Mouse (Mus musculus) heart, embryonic 10.5 days (tissue): ENCODE measurements around the gene Arhgap28. TPM values are rescaled to one million over a fixed set of nuclear protein-coding genes. Genes with fewer than 3 reads are reported as not detected.

Source experiments
- DNase-seq: peaks from one replicate; pipeline ENCODE4 v3.0.0-alpha.2; 2017; ENCODE audit warnings: low spot score
- H3K27ac ChIP-seq: fragments of 300-500 bp; sonication (generic); 2 replicates; pipeline ENCODE4 v1.5.1; 2016; ENCODE audit warnings: mild to moderate bottlenecking
- H3K27me3 ChIP-seq: fragments of 300-500 bp; sonication (generic); 2 replicates; pipeline ENCODE4 v1.6.1; 2016; ENCODE audit warnings: mild to moderate bottlenecking; ENCODE audit not compliant: poor library complexity, insufficient read depth, severe bottlenecking
- H3K36me3 ChIP-seq: fragments of 300-500 bp; sonication (generic); 2 replicates; pipeline ENCODE4 v1.6.1; 2016; ENCODE audit warnings: mild to moderate bottlenecking, moderate library complexity
- H3K4me1 ChIP-seq: fragments of 300-500 bp; sonication (generic); 2 replicates; pipeline ENCODE4 v1.6.1; 2016; ENCODE audit warnings: mild to moderate bottlenecking
- H3K4me3 ChIP-seq: fragments of 300-500 bp; sonication (generic); 2 replicates; pipeline ENCODE4 v1.5.1; 2016; ENCODE audit warnings: mild to moderate bottlenecking, moderate library complexity
- H3K9me3 ChIP-seq: fragments of 300-500 bp; sonication (generic); 2 replicates; pipeline ENCODE4 v1.6.1; 2016; ENCODE audit warnings: mild to moderate bottlenecking, moderate library complexity
- WGBS: fragments of 180-500 bp; shearing (Covaris S2); methylation state at CpG from one replicate; pipeline ENCODE4 v1.1.7; 2016; 5-methylcytosine and 5-hydroxymethylcytosine counted together
- polyA plus RNA-seq: library from polyadenylated mRNA; unstranded; fragments of >200 nt; fragmentation: Nextera tagmentation; extraction: Ambion mirVana; gene quantifications from 2 replicates; pipeline ENCODE4 v1.2.1, GENCODE M21; 2016

Gene Arhgap28
- polyA plus RNA-seq, 1 experiment from 2014 or later, result 38.1 TPM

GRCm38 (mm10) chr17:67980573-67980972, 23.3 kb downstream of the Arhgap28 start:
- WGBS, result 79% methylated on average over 3 of the region's 3 CpGs
- DNase-seq, result no peak
- Histone ChIP-seq H3K27me3 (no peaks in the 10 kb centered on the region), H3K27ac (no peak overlapping the region), H3K9me3 (no peaks in the 10 kb centered on the region), H3K4me3 (no peak overlapping the region), H3K36me3 (no peaks in the 10 kb centered on the region), H3K4me1 (peaks cover 31% of the 10 kb centered on the region)

DNA sequence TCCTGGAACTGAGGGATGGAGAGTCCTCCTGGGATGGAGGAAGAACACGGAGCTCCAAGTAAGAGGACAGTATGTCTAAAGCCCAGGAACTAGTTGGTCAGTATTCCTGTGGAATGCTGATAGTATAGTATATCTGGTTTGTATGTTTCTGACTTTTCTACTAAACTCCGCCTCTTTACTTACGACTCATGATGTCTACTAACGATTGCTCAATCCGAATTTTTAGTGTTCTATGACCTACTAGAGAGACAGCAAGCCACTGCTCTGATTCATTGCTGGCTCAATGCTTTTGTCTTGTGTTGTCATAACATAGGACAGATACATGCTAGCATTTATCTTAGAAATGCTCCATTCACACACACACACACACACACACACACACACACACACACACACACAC, 24.7 kb downstream of the Arhgap28 start:
- no peak overlapping the region for H3K4me3 ChIP-seq
- H3K36me3 ChIP-seq, result no peaks in the 10 kb centered on the region
- no peaks in the 10 kb centered on the region for H3K27me3 ChIP-seq
- no peak overlapping the region; the same call in 1 of the 2 replicates for H3K27ac ChIP-seq
- WGBS, result 82% methylated on average over 5 of the region's 5 CpGs
- DNase-seq, result no peak
- H3K4me1 ChIP-seq, result peaks cover 25% of the 10 kb centered on the region
- no peaks in the 10 kb centered on the region for H3K9me3 ChIP-seq

DNA sequence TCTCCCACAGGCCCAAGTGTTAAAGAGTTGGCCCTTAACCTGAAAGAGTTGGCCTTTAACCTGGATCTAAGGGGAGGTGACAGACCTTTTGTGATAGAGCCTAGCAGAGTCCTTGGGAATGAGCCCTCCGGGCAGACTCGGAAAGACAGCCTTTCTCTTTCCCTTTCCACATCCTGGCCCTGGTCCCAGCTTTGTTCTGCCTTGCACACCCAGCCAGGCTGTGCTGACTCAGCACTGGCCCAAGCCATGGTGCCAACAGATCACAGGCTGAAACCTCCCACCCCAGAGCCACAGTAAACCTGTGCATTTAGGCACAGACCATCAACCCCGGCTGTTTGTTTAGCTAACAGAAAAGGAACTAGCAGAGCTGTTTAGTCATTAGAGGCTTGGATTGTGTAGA, 25.1 kb downstream of the Arhgap28 start:
- Histone ChIP-seq H3K36me3 (no peaks in the 10 kb centered on the region), H3K27me3 (no peaks in the 10 kb centered on the region), H3K27ac (no peak overlapping the region; the same call in 1 of the 2 replicates), H3K4me1 (peaks cover 25% of the 10 kb centered on the region), H3K4me3 (no peak overlapping the region), H3K9me3 (no peaks in the 10 kb centered on the region)
- no peak for DNase-seq
- 45% methylated on average over 3 of the region's 3 CpGs for WGBS

DNA sequence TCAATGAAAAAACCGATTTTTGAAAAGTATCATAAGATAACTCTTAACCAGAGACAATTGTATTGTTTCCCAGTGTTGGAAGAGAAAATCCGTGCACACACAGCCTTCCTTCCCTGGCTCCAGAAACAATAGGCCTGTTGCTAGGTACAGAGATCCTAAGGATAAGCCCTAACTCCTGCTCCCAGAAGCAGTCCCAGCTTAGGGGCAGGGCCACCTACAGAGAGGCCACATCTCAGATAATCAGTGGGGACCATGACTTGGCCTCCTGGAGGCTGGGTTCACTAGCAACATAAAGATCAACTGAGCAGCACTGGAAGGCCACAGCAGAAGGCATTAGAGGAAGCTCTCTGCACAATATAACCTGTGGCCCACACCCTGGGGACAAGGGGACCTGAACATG, 27.5 kb downstream of the Arhgap28 start:
- peaks cover 25% of the 10 kb centered on the region for H3K4me1 ChIP-seq
- no peak overlapping the region for H3K27ac ChIP-seq
- H3K27me3 ChIP-seq, result no peaks in the 10 kb centered on the region
- H3K36me3 ChIP-seq, result no peaks in the 10 kb centered on the region
- 45% methylated on average over 2 of the region's 2 CpGs for WGBS
- no peak for DNase-seq
- no peaks in the 10 kb centered on the region for H3K9me3 ChIP-seq
- no peak overlapping the region for H3K4me3 ChIP-seq

- Histone ChIP-seq H3K27me3 (no peaks in the 10 kb centered on the region), H3K9me3 (no peaks in the 10 kb centered on the region), H3K36me3 (no peaks in the 10 kb centered on the region), H3K4me1 (peaks cover 25% of the 10 kb centered on the region), H3K4me3 (no peak overlapping the region), H3K27ac (no peak overlapping the region)
- no peak for DNase-seq
These were observed 27.9 kb downstream of the Arhgap28 start for GRCm38 (mm10) chr17:67976027-67976426.

DNA sequence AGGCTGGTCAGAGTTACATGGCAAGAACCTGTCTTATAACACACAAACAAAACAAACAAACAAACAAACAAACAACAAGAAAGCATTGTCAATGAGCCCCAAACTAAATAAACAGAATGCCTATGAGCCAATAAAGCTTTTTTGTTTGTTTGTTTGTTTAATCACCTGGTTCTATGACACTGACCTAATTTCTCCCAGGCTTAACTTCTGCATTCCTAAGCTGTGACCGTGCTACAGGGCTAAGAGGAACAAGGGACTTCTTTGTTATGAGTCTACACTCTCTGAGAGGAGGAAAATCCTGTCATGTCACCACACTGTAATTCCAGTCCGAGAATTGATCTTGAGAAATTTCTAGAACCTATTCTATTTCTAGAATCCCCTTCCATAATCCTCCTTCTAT, 29.2 kb downstream of the Arhgap28 start:
- 0 out of 2 replicates have a peak overlapping the region, but pooled peaks have one; percentile 29 for H3K27ac ChIP-seq
- no peak overlapping the region for H3K4me3 ChIP-seq
- H3K9me3 ChIP-seq, result no peaks in the 10 kb centered on the region
- no peaks in the 10 kb centered on the region for H3K36me3 ChIP-seq
- peaks cover 16% of the 10 kb centered on the region for H3K4me1 ChIP-seq
- H3K27me3 ChIP-seq, result no peaks in the 10 kb centered on the region
- WGBS, result 60% methylated on average over 2 of the region's 2 CpGs
- DNase-seq, result no peak

DNA sequence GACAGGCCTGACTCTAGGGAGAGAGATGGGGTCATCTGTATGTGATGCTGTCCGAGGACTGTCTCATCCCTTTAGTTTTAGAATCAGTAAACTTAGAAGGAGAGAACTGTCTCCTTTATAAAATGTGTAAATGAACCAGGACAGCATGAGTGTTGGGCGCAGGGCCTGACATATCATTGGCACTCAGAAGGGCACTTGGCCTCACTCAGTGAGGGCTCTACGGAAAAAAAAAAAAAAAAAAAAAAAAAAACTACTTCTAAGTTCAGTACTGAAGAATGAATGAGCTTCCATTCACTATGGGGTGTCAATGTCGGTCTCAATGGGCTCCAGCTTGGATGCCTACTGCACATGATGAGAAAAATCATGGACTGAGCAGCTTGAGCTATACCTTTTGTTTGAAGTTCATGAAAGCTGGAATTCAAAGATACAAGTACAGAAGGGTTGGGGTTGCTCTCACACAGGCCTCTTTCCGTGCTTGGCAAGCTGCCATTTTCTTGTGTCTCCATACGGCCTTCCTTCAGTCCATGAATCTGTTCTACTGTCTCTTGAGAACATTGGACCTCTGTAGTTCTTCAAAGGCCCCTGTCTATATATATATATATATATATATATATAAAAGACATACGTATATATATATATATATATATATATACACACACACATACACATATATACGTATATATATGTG, 36.9 kb downstream of the Arhgap28 start:
- Histone ChIP-seq H3K36me3 (0 out of 2 replicates have a peak, but pooled peaks cover 3% of the 10 kb centered on the region), H3K27ac (no peak overlapping the region), H3K4me1 (no peaks in the 10 kb centered on the region), H3K4me3 (no peak overlapping the region), H3K9me3 (no peaks in the 10 kb centered on the region), H3K27me3 (no peaks in the 10 kb centered on the region)
- no peak for DNase-seq
- WGBS, result 78% methylated on average over 8 of the region's 8 CpGs

DNA sequence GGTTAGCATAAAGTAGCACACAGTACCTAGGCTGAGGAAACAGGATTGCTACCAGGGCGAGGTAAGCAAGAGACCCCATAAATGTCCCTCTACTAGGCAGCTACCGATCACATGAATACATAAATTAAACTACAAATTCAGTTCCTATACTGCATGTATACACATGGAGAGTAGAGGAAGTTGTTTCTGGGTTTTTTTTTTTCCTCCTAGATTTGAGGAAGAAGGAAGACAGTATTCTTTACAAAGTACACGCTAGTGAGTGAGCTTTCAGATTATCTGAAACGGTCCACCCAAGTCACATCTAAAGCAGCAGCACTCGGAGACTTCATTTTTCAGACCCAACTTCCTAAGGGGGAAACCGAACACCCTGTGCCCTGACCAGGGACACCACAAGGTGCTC, 41.1 kb downstream of the Arhgap28 start:
- Histone ChIP-seq H3K27ac (no peak overlapping the region), H3K36me3 (0 out of 2 replicates have a peak, but pooled peaks cover 4% of the 10 kb centered on the region), H3K4me1 (peaks cover 7% of the 10 kb centered on the region; the same call in 1 of the 2 replicates), H3K4me3 (no peak overlapping the region), H3K27me3 (no peaks in the 10 kb centered on the region), H3K9me3 (no peaks in the 10 kb centered on the region)
- WGBS, result 88% methylated on average over 6 of the region's 6 CpGs
- no peak for DNase-seq

DNA sequence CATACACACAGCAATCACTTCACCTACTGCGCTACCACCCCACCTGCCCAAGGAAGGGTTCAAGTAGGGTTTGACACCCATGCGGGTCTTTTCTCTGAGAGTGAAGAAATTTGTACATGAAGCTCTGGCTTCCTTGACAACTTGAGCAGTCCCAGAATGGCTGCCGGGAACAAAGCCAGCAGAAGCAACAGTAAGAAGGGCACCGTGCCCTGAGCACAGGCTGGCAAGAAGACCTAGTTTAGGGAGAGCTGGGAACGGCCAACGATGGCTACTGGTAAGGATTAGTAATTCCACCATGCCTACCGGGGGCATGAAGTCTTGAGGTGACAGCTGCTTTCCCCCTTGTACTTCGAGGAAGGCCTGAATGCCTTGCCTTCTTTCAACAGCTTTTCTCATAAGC, 41.9 kb downstream of the Arhgap28 start:
- peaks cover 8% of the 10 kb centered on the region; the same call in 1 of the 2 replicates for H3K4me1 ChIP-seq
- 0 out of 2 replicates have a peak overlapping the region, but pooled peaks have one; percentile 16 for H3K27ac ChIP-seq
- no peaks in the 10 kb centered on the region for H3K27me3 ChIP-seq
- DNase-seq, result no peak
- 87% methylated on average over 8 of the region's 8 CpGs for WGBS
- no peaks in the 10 kb centered on the region for H3K9me3 ChIP-seq
- H3K36me3 ChIP-seq, result 0 out of 2 replicates have a peak, but pooled peaks cover 4% of the 10 kb centered on the region
- no peak overlapping the region for H3K4me3 ChIP-seq

GRCm38 (mm10) chr17:67958909-67959308, 45.0 kb downstream of the Arhgap28 start:
- peaks cover 23% of the 10 kb centered on the region for H3K4me1 ChIP-seq
- WGBS, result 80% methylated on average over 7 of the region's 7 CpGs
- DNase-seq, result no peak

DNA sequence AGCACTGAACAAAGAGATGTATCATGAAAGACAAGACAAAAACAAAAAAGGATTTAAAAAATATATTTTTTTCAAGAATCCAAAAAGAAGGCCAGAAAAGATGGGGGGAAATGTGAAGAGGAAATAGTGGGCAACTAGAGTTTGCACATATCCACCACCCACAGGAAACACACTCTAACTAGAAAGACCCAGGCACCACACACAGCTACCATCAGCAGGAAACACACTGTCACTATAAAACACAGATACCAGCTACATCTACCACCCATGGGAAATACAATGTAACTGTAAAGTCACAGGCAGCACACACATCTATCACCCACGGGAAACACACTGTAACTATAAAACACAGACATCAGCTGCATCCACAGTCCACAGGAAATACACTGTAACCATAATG, 46.3 kb downstream of the Arhgap28 start:
- no peak for DNase-seq
- no peak overlapping the region for H3K27ac ChIP-seq
- peaks cover 30% of the 10 kb centered on the region for H3K4me1 ChIP-seq
- no peaks in the 10 kb centered on the region for H3K9me3 ChIP-seq
- 0 out of 2 replicates have a peak, but pooled peaks cover 4% of the 10 kb centered on the region for H3K36me3 ChIP-seq
- WGBS, result 50% methylated on average over 1 of the region's 1 CpGs
- H3K4me3 ChIP-seq, result no peak overlapping the region
- H3K27me3 ChIP-seq, result no peaks in the 10 kb centered on the region

More at GRCm38 (mm10) chr17:67958909-67959308, 45.0 kb downstream of the Arhgap28 start:
- Histone ChIP-seq H3K9me3 (no peaks in the 10 kb centered on the region), H3K36me3 (0 out of 2 replicates have a peak, but pooled peaks cover 4% of the 10 kb centered on the region), H3K4me3 (no peak overlapping the region), H3K27ac (0 out of 2 replicates have a peak overlapping the region, but pooled peaks have one; percentile 16), H3K27me3 (no peaks in the 10 kb centered on the region)

- whole genome bisulfite sequencing, result 40% methylated on average over 10 of the region's 10 CpGs
- H3K9me3 ChIP-seq, result no peaks in the 10 kb centered on the region
- peaks cover 30% of the 10 kb centered on the region for H3K4me1 ChIP-seq
- H3K27me3 ChIP-seq, result no peaks in the 10 kb centered on the region
- H3K27ac ChIP-seq, result peak overlapping the region; percentile 73
- no peak overlapping the region for H3K4me3 ChIP-seq
- no peak for DNase-seq
- H3K36me3 ChIP-seq, result no peaks in the 10 kb centered on the region
These were observed 47.8 kb downstream of the Arhgap28 start for GRCm38 (mm10) chr17:67955876-67956690.

DNA sequence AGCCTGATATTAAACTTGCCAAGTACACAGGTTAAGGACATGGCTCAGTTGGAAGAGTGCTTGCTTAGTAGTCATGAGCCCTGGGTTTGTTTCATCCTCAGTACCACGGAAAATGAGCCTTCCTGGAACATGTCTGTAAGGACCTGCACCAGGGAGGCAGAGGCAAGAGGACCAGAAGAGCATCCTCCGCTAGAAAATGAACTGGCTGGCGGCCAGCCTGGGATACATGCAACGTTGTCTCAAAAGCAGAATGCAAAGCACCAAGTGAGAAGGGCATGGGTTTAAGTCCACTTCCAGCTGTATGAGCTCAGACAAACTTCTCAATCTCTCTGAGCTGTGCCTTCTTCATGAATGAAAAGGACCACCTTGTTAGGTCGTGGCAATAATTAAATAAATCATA, 49.0 kb downstream of the Arhgap28 start:
- H3K36me3 ChIP-seq, result no peaks in the 10 kb centered on the region
- H3K27me3 ChIP-seq, result no peaks in the 10 kb centered on the region
- no peak for DNase-seq
- no peaks in the 10 kb centered on the region for H3K9me3 ChIP-seq
- H3K4me1 ChIP-seq, result peaks cover 37% of the 10 kb centered on the region
- no peak overlapping the region for H3K4me3 ChIP-seq
- no peak overlapping the region; the same call in 1 of the 2 replicates for H3K27ac ChIP-seq
- 84% methylated on average over 5 of the region's 5 CpGs for WGBS
